ENCODE assay signal across 21 mouse cellular contexts in genomic region chr11:49743634-49744033, GRCm38 (mm10). TPM values are rescaled to one million over a fixed set of nuclear protein-coding genes. Genes with fewer than 3 reads are reported as not detected.
"Had no signal": no experiment of that assay in that cellular context is flagged by ENCODE, and none has a peak within 500 bp of the region (broad histone marks: within the 10 kb centered on the region; RNA-seq: fewer than 3 reads in every experiment).

No protein-coding gene starts in this region.

- H3K27ac ChIP-seq: kidney, embryonic 15.5 days; left cerebral cortex, adult 2 months; liver, embryonic 14.5 days; lung, embryonic 15.5 days; macrophage; midbrain, embryonic 12.5 days; midbrain, embryonic 15.5 days; neural tube, embryonic 12.5 days; neural tube, embryonic 15.5 days; stomach, embryonic 15.5 days had no signal

- H3K36me3 ChIP-seq: kidney, embryonic 15.5 days; lung, embryonic 15.5 days; midbrain, embryonic 12.5 days; midbrain, embryonic 15.5 days; neural tube, embryonic 12.5 days; neural tube, embryonic 15.5 days; stomach, embryonic 15.5 days had no signal

- H3K4me2 ChIP-seq: kidney, embryonic 15.5 days; liver, embryonic 11.5 days; lung, embryonic 15.5 days; midbrain, embryonic 12.5 days; midbrain, embryonic 15.5 days; neural tube, embryonic 12.5 days; neural tube, embryonic 15.5 days; stomach, embryonic 15.5 days had no signal

- H3K9ac ChIP-seq: kidney, embryonic 15.5 days; liver, embryonic 14.5 days; lung, embryonic 15.5 days; midbrain, embryonic 12.5 days; midbrain, embryonic 15.5 days; neural tube, embryonic 12.5 days; neural tube, embryonic 15.5 days; stomach, embryonic 15.5 days had no signal

- DNase-seq: kidney, adult 8-10 months; kidney, postnatal 10 days; kidney, postnatal 36 days; layer of hippocampus, postnatal 36 days; lung, adult 18-20 months; right cerebral cortex, adult 18-20 months; right cerebral cortex, postnatal 14 days; right cerebral cortex, postnatal 4 days; spleen, adult 18-20 months; thymus, postnatal 25 days had no signal

- H3K4me3 ChIP-seq: kidney, embryonic 15.5 days; left cerebral cortex, adult 2 months; lung, embryonic 15.5 days; midbrain, embryonic 12.5 days; midbrain, embryonic 15.5 days; neural tube, embryonic 12.5 days; neural tube, embryonic 15.5 days; stomach, embryonic 15.5 days had no signal

- H3K27me3 ChIP-seq: kidney, embryonic 15.5 days; lung, embryonic 15.5 days; midbrain, embryonic 15.5 days; neural tube, embryonic 12.5 days; neural tube, embryonic 15.5 days; stomach, embryonic 15.5 days had no signal

- H3K9me3 ChIP-seq: kidney, embryonic 15.5 days; lung, embryonic 15.5 days; midbrain, embryonic 12.5 days; midbrain, embryonic 15.5 days; neural tube, embryonic 12.5 days; neural tube, embryonic 15.5 days; stomach, embryonic 15.5 days had no signal

- ATAC-seq: midbrain, embryonic 15.5 days had no signal

- H3K4me1 ChIP-seq: kidney, embryonic 15.5 days; lung, embryonic 15.5 days; neural tube, embryonic 12.5 days; neural tube, embryonic 15.5 days; stomach, embryonic 15.5 days had no signal

RNA-seq across cellular contexts. Expression of gene Gfpt2, which starts 50.3 kb away (rescaled TPM):
- polyA plus RNA-seq: macrophage had no signal
